Mouse (Mus musculus) embryo, embryonic 11 days (tissue): ENCODE measurements at regions not wholly inside any gene's neighbourhood (a gene's known extent, or its start where the extent isn't known, plus 50 kb on each side); places are given as distances from the start of the nearest gene placed in this dataset.

Experiments
- DNase-seq: peaks from one replicate; pipeline ENCODE4 v3.0.0-alpha.2; 2015

DNA sequence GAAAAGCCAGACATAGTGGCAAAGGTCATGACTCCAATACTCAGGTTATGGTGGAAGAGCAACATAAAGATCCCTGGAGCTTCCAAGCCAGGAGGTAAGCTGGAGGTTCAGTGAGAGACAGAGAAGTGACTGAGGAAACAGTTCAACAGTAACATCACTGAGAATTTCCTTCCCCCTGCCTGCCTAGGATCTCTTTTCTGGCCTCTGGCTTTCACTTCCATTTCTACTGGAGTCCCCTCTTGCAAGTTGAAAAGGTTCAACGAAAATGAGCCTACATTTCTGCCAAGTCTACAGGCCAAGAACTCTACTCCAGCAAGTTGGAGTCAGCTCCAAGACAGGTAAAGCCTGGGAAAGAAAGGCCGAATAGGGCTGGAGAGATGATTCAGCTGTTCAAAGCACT, 293.0 kb downstream of the Epha4 start:
- DNase-seq: no peak

DNA sequence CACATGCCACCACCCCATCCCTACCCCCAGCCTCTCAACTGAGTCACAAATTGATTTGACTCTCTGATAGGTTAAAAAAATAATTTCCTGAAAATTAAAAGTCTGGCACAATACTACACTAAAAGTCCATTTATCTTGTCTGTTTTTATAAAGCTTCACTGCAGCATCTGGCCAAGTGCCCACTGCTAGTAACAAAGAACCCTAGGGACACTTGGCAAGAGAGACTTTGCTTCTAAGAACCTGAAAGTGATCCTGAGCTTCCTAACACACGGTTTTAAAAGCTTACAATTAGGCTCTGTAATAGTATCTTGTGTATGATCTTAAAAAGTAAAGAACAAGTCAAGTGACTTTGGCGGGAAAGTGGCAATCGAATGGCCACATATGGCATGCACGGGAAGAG, 288.3 kb downstream of the Epha4 start:
- peak; percentile 23 for DNase-seq

DNA sequence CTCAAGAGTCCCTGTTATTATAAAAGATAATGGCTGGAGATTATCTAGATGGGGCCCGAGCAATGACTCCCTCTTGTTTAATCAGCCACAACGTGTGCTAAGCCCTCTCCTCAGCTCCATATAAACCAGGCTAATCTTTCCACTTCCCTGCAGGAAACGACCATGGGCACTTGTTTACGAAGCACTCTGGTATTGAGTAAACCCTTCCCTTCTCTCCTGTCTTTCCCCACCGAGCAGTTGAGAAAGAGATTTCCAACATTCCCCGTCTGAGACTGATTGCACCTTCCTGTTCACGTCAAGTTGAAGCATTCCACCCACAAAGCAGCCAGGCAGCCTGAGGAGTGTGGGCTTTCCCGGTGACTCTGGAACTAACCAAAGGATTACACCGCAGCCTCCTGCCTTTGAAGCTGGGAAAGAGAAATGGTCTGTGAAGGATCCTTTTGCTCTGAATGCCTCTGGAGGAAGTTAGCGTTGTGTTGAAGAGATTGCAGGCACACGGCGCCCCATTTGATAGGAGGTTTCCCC, 287.8 kb downstream of the Epha4 start:
- peak; percentile 70 for DNase-seq

DNA sequence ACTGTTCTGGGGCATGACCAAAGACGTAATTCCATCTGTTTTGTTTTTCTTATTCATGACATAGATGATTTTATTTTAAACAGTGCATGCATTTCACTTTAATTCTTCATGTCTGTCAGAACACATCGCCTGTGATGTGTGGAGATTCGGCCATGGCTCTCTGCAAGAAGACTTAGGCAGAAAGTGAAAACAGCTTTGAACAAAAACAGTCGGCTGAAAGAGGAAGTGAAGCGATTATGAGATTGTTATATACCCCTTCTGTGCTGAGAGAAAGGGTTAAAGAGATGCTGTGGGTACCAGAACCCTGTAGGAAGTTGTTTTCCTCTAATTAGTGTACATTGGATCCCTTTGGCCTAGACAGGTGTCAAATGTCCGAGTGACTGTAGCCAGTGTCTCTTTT, 287.1 kb downstream of the Epha4 start:
- DNase-seq: no peak

DNA sequence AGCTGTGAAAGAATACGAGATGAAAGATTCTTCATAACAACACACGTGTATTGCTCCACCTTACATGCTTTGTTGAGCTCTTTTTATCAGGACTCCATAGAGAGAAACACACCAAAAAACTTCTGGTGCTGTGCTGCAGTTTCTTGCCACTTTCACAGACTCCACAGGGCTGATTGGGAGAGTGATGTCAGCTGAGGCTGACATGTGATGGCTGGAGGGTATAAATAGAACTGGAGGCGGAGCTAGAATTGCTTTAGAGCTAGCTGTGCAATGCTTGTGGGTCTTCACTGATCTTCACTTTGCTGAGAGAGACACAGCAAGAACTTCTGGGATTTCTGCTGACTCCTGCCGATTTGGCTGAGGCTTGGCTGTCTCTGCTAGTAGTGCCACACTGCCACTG, 285.3 kb downstream of the Epha4 start:
- no peak for DNase-seq

DNA sequence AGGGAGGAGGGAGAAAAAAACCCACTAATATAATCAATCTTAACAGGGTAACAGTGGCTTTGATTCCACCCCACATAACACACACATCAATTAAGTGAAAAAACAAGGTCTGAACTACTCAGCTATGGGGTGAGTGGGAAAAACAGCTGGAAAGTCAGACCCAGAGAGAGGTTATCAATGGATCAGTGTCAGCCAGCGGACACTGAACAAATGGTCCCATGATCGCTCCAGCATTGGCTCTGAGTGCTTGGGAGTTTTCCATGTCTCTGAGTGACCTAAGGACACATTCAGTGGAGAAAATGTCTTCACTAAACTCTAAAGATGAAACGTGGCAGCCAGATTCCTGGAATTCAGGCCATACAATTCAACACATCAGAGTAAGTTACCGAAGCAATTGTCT, 281.9 kb downstream of the Epha4 start:
- no peak for DNase-seq

DNA sequence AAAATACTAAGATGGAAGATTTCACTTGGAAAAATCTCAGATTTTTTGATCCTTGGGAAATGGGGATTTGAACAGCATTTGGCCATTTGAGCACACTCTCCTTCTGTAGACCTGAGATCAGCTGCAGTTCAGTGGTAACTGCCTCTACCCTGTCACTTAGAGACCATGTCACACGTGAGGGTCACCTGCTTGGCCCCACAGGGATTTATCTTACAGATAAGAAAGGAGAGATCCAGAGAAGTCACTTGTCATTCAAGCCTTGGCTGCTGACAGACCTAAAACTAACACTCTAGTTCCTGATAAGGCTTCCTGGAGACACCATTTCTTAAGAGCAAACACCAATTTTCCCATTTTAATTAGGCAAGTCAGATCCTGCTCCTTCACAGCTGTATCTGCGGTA, 270.2 kb downstream of the Epha4 start:
- DNase-seq: no peak

DNA sequence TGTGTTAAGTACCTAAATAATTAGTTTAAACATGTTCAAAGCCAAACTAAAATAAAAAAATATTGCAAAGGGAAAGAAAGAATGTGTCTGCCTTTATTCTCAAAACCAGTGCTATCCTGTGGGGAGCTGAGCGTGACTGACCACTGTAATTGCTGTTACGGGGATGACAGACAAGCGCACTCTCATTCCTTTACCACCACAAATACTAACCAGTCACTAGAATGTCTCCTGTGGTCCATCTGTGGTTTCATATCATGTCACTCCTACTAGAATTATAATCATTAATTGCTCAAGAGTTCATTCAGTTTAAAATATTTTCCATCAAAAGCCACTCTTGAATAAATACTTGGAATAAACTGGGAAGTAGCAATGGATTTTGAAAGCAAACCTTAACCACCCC, 268.8 kb downstream of the Epha4 start:
- no peak for DNase-seq

DNA sequence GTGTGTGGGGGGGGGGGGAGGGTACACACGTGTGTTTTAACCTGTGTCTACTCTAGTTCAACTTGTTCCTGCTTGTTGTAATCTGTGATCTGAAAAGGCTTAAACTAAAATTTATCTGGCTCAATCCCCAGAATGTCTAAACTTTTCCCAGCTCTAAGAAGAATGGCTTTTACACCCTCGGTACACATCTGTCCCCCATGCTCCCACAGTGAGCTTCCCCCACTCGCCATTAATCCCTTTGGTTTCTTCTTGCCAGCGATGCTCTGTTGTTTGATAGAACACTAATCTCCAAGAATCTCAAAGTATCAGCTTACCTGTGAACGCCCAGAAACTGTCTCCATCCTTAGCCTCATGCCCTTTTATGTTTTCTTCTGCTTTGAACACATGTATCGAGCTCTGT, 260.6 kb downstream of the Epha4 start:
- no peak for DNase-seq

DNA sequence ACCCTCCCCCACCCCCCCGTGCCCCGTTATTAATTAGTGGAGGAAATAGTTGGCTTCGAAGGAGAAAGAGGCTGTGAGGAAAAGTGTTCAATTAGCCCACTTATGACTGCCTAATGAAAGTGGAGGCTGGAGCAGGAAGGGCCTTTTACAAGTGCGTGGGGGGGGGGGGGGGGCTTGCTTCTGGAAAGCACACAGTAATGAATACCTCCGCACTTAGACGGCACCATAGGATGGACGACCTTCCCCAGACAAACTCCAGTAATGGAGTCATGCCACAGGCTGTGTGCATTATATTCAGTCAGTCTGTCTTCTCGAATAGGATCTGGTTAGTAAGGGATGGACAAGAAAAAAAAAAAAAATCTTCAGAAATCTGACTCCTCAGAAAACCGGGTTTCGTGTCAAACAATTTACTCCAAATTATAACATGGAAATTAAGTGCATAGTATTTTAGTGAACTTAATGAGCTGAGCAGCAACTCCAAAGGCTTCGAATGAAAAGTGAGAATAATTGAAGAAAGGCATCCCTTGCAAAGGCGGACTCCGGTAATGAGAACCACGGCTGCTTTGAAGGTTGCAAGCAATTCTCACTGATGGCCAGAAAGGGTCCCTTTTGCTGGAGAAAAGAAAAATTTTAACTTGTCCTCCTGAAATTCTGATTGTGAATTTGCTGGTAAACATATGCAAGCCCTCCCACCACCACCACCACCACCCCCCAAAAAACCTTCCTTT, 258.6 kb downstream of the Epha4 start:
- no peak for DNase-seq

DNA sequence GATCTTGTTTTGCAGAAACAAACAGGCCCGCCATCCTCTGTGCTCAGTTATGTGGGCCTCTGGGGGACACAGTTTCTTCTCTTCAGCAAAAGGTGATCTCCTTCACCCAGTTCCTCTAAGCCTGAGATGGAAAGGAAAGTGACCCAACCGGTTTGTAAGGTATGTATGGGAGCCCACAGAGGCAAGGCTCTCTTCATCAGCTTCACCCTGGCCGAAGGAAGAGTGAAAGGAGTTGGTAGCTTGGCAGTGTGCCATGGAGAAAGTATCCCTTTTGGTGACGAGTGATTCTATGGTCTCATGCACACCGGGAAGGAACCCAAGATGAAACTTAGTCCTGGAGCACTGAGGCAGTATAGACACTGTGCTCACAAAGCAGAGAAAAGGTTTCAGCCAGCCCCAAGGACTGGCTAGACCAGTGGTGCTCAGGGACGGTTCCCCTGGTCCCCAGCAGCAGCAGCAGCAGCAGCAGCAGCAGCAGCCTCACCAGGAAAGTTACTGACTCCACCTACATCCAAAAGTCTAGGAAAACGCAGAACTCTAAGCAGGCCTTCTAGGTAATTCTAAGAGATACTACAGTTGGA, 256.1 kb downstream of the Epha4 start:
- no peak for DNase-seq

DNA sequence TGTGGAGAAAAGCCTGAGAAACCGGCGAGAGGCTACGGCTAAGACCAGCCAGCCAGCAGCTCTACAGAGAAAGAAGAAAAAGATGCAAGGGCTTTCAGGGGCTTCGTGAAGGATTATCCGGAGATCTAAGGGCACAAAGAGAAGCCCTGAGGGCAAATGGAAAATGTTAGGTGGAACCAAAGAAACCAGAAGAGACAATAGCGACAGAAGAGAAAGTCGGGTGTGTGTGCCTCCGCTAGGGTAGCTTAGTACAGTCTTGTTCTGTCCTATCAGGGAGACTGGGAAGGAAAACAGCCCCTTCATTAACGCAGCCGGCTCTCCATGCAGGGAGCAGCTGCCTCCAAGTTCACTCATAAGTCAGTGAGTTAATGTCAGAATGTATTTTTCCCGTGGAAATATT, 255.1 kb downstream of the Epha4 start:
- no peak for DNase-seq

DNA sequence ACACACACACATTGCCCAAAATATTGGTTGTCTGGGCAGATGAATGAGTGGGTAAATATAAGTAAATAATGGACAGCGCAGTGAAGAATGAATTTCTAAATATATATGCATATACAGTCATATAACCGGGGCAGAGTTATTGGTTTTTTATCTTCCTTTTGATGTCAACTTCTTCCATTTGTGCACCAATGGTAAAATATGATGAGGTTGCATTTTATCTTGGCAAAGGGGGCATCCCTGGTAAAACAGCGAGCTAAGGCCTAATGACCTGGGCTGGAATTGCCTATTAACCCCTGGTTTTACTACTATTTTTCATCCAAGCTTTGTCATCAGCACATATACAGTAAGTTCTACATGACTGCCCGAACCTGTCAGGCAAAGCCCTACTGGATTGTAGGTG, 253.2 kb downstream of the Epha4 start:
- no peak for DNase-seq

DNA sequence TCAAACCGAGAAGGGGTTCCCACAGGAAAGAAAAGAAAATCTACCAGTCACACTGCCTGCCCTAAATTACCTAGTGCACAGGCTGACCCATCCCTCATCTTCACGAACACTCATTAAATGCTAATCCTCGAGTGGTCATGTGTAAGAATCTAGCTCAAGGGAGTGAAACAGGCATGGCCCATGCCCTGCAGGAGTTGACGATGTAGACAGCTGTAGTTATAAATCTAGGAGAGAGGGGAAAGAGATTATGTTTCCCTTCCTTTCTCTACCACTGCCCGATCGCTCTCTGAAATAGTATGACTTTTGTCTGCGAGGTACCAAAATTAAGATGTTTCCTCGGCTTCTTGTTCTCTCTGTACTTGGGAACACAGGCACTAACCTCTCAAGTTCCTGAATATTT, 249.2 kb downstream of the Epha4 start:
- DNase-seq: no peak

DNA sequence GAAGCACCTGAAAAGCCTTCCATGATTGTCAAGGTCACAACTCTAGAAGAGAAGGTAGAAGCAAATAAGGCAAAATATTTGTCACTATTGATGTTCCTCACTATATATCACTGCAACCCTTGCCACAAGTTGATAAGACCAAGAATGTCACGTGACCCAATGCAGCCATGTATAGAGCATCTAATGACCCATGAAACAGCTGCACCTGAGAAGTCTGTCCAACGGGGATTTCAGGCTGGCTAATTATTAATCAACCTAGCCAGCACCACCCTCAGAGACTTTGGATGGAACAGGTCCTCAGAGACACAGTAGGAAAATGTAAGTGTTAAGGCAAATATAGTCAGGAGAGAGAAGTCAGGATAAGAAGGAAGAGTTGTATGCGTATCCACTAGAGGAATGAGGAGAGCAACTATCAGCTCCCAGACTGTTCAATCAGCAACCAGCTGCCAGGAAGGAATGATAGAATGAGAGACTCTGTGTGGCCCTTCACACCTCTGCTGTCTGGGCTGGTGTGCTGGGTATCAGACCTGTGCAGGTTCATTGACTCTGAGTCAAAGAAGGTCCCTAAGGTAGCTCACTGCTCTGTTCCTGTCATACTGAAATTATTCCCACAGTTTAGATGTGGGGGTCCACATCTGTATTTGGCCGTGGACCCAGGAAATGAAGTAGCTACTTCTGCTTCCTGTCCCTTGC, 247.4 kb downstream of the Epha4 start:
- no peak for DNase-seq

DNA sequence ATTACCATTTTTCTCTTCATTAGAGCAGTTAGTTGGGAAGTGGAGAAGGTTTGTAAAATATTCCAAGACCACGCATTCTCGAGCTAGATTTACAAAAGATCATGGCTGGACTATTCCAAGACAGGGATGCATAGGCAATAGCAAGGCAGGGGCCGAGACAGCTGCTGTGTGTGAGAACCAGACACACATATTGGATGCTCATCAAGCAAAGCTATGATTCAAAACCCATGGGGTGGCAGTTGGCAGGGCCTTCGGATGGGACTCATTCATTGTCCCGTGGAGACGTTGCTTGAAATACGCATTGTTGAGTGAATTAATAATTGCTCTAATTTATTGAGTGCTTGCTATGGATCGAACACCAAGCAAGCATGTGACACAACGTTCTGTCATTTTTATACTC, 239.6 kb downstream of the Epha4 start:
- DNase-seq: no peak

DNA sequence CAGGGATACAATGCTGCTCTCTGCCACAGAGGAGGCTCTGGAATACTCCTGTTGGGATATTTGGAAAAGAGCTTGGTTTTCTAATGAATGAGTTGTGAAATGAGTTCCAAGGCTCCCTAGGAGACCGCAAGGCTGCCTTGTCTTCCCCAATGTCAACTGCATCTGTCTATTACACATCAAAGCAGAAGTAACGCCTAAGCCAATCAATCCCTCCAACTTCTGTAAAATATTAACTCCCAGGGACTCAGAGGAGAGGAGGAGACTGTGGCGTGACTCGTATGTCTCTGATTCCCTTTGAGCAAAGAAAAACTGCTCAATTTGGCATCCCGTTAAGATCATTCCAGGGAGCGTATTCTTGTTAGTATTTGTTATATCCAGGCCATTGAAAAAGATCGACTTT, 235.3 kb downstream of the Epha4 start:
- DNase-seq: no peak

DNA sequence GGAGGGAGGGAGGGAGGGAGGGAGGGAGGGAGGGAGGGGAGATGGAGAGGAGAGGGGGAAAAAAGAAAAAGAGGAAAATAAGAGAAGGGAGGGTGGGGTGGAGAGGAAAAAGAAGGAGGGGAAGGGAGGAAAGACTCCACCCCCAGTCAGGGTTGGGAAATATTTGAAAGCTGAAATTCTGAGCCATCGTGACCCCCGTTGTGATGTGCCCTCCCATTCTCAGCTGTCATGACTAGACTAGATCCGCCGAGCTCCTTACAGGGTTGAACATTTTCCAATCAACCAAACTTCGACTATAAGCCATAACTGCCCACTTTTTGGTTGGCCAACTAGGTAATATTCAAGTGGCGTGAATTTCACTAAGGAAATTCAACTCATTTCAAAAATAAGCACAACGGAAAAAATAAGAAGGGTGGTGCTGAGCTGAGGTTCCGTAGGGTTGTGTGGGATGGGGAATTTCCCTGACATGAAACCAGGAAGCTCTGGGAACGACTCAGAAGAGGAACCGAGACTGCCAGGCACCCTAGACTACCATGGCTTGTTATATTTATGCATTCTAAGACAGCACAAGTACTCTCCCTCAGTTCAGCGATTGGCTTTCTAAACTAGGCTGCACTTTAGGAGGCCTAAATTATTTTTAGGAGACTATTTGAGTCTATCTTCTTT, 234.4 kb downstream of the Epha4 start:
- no peak for DNase-seq

DNA sequence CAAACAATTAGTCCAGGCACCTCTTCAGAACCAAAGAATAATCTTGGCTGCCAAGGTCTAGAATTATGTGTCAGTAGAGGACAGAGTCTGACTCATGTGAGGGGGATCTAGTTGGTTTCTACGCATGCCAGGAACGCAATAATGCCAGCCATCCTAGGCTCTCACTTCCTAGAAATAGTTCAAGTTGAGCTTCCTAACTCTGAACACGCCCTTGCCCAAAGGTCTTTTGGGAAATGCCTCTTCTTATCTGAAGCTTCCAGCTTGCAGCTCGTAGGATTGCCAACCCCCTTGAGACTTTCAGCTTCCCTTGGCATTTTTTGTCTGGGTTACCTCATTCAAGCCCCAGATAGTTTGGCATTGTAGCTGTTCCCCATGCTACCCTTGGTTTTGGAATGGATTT, 233.1 kb downstream of the Epha4 start:
- DNase-seq: no peak

DNA sequence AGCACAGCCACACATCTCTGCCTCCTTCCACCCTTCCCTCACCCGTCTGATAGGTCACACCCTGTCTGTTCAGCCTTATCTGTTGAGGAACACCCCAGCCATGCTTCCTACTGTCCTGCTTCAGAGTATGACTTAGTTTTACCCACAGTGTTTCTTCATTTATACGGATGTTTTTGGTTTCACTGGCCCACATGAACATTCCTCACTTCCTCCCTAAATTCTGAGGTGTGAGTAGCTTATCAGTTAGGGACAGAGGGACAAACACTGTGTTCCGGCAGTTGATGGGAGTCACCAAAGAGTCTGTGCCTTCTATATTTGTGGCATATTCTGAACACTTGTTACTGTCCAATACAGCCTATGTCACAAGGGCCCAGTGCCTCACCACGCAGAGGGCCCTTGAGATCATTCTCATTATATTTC, 216.2 kb downstream of the Epha4 start:
- no peak for DNase-seq

DNA sequence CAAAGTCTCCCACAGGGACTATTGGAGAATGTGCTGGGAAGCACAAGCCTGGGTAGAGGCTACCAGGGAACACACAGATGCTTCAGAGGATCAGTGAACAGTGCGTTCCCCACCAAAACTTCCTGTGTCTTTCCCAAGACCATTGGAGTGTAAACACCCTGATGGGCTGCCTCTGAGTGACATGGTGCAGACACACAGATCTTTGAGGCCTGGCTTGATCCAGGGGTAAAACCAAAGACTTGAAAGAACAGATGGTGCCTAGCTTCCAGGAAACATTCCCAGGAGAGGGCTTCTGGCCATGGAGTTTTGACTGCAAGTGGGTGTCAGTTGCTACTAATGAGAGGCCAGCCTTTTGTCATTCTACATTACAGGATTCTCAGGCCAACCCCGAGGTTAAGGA, 214.1 kb downstream of the Epha4 start:
- DNase-seq: no peak

DNA sequence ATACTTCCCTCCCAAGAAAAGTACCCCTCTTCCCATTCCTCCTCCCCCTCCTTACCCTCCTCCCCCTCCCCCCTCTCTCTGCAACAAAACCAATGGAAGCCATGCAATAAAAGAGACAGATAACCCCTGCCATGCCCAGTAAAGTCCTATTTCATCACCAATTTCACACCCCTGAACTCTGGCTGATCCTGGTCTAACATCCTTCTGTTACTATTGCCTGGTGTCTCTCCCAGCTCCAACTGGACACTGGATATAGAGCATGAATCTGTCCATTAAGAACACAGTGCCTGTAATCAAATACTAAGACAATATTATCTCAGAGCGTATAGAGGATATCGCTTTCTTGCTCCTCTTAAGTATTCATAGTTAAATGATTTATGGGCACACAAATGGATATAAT, 210.1 kb downstream of the Epha4 start:
- no peak for DNase-seq

DNA sequence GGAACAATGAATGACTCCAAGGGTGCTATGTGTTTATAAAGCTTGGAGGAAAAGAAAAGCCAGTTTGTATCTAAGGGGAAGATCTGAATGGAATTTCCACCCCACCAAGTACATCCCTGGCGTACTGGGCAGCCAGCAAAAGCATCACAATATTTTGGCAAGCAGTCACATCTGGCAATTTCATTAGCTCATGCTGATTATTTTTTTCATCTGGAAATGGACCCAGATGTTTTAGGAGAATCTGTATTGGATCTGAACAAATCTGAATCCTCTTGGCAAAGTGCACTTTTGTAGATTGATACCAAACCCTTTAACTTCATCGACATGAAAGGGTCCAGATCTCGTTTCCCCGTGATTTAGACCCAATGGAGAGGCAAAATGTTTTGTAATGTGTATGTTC, 207.1 kb downstream of the Epha4 start:
- no peak for DNase-seq

DNA sequence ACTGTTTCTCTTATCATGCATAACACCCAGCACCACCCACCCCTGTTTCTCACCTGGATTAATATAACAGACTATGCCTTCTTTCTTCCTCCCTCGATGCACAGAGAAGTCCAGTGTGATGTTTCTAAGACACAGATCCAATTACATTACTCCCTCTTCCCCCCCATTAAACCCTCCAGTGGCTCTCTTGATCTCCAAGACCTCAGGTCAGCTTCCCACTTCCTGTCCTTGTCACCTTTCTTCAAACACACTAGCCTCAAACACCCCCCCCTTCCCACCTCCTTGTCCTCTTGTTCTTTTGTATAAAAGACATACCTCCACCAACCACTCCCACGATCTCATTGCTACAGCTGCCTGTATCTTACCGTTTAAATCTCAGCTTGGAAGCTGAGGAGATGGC, 201.8 kb downstream of the Epha4 start:
- no peak for DNase-seq
